Mouse (Mus musculus): ENCODE measurements at regions not wholly inside any gene's neighbourhood (a gene's known extent, or its start where the extent isn't known, plus 50 kb on each side); places are given as distances from the start of the nearest gene placed in this dataset.

DNA sequence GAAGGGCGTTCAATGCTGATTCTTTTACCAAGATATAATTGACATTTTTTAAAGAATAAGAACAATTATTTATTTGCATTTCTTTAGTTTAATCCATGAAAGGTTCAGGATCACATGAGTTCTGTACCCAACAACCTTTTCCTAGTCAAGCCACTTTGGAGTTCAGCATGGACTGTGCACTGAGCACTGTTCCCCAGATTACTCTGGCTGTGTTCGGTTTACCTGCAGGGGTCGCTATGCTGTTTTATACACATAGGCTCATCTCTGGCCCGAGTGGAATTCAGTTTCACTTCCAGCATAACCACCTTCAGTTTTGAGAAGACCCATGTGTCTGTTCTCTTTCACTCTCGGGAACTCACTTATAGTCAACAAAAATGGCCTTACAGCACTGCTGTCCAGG lies 93.5 kb upstream of the Smarcad1 start:
- ATAC-seq (replicated peaks; ENCODE audit: low read depth, poor library complexity, severe bottlenecking), result peak; percentile 45; the same call in 1 of the 2 replicates

DNA sequence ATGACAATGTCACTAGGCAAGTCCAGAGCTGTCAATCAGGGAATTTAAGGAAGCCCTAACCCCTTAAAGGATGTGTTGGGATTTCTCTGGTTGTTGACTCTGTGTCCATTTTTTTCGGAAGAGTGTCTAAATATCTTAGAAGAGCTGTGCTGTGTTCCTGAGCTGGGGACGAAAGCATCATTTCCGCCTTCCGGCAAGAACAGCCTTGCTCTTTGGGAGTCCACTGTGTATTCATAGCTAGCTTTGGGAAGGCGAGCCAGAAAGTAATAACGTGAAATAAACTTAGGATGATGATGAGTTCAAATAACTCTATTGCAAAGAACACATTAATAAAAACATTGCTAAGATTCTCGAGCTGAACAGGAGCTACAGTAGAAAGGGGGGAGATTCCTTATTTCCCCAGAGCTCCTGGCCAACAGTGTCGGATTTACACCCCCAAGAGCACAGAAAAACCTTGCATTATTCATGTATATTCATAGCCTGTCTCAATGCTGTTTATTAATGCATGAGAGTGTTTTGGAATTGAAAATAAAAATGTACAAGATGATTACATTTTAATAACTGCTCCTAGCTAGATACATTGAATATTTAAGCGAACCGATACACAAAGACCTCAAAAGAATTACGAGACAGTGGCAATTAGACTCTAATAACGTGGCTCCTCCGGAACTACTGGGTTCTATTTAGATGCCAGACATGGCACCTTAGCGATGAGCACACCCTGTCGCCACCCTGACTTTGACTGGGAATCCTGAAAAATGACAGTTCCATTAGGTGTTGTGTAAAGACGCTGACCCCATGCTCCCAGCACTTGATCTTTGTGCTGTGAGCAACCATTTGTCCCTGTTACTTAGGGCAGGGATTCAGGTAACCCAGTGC lies 80.5 kb upstream of the Smarcad1 start:
- no peak for ATAC-seq (replicated peaks; ENCODE audit: low read depth, poor library complexity, severe bottlenecking)

DNA sequence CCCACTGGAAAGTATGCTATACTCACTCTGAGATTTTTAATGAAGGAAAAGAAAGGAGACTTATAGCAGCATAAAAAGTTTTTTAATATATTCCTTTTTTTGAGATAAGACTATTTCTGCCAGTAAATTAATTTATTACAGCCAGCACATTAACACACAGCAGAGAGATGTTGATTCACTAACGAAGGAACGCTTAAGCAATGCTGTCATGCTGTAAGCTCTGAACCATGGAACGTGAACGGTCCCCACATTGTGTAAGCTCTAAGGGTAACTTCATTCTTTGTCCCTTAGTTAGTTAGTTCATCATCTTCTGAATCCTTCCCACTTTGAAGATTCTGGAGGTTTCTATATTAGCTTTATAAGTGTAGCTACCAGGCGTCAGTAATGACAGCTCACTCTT lies 79.8 kb upstream of the Smarcad1 start:
- ATAC-seq (replicated peaks; ENCODE audit: low read depth, poor library complexity, severe bottlenecking), result no peak

DNA sequence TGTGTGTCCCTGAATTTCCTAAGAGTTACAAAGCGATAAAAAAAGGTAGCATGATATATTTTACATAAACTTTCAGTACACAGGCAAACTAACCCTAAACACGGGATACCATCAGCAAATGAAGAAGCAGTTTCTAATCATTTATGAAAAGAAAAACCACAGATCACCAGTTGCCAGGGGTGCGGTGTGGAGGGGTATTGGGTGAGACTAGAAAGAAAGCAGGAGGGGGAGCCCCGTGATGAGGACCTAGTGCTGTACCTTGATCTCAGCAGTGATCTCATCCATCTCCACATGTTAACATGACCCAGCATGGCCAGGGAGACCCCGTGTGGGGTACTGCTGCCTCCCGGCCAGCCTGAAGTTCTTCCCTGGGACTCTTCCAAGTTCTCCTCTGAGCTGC lies 77.7 kb upstream of the Smarcad1 start:
- 0 out of 2 replicates have a peak, but pooled peaks have one; percentile 11 for ATAC-seq (replicated peaks; ENCODE audit: low read depth, poor library complexity, severe bottlenecking)

DNA sequence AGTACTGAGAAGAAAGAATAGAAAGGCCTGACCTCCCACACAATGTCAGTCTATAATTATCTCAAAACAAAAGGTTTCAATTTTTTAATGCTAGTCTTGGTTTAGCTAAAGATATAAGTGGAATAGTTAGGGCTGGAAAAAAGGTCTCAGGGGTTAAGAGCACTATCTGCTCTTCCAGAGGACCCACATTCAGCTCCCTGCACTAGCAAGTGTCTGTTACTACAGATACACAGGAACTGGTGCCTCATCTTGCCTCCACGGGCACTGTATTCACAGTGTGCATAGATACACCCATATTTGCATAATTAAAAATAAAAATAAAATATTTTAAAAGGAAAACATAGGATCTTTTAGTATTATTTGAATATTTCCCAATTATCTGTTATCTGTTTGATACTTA lies 77.2 kb upstream of the Smarcad1 start:
- peak; percentile 63; the same call in 1 of the 2 replicates for ATAC-seq (replicated peaks; ENCODE audit: low read depth, poor library complexity, severe bottlenecking)

DNA sequence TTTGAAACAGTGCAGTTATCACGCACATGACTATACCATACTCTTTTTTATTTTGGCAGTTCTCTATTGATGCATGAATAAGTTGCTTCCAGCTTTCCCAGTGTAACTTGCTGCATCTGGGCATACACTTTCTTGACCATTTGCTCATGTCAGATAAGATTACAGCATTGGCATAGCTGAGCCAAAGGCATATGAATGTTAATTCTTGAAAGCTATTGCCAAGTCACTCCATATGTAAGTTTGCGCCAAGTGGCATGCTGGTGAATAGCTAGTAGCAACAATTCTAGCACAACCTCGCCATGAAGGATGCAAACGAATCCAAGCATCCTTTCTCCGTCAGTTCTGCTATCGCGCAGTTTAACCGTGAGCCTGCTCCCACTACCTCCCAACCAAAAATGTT lies 72.2 kb upstream of the Smarcad1 start:
- no peak for ATAC-seq (replicated peaks; ENCODE audit: low read depth, poor library complexity, severe bottlenecking)

DNA sequence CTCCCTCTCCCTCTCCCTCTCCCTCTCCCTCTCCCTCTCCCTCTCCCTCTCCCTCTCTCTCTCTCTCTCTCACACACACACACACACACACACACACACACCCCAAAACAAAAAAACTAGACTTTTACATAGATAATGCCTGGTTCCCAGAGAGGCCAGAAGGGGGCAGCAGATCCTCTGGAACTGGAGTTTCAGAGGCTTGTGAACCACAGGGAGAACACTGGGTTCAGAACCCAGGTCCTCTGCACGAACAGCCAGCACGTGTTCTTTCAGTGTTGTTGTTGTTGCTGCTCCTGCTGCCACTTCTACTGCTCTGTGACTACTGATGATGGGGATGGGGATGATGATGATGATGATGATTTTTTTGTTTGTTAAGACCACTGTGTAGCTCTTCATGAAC lies 68.4 kb upstream of the Smarcad1 start:
- ATAC-seq (replicated peaks; ENCODE audit: low read depth, poor library complexity, severe bottlenecking), result peak; percentile 88

DNA sequence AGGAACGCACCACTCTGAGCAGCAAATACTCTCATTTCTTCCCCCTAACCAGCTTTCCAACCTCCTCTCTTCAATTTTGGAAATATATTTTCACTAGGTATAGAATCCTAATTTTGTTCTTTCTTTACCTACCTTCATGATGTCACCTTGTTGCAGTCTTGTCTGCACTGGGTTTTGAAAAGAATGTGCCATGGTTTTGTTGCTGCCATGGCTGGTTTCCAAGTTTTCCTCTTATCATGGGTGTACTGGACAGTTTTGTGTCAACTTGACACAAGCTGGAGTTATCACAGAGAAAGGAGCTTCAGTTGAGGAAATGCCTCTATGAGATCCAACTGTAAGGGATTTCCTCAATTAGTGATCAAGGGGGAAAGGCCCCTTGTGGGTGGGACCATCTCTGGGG lies 67.9 kb upstream of the Smarcad1 start:
- ATAC-seq (replicated peaks; ENCODE audit: low read depth, poor library complexity, severe bottlenecking), result peak; percentile 56; the same call in 1 of the 2 replicates

DNA sequence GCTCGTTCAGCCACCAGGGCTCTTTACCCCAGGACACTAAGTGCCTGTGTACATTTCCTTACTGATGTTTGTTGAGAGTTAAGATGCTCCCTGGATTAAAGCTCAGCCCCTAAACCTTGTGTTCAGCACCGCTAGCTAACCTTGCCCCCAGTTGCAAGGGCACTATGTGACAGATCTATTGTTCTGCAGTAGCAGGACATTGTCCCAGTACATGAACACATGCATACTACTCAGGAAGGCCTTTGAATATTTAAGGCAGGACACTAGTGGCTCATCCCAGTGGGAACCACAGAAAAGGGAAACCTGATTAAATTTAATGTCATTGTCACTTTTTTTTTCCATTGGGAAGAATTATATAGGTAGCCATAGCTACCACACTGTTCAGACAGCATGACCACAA lies 60.3 kb upstream of the Smarcad1 start:
- no peak for ATAC-seq (replicated peaks; ENCODE audit: low read depth, poor library complexity, severe bottlenecking)
